Mouse (Mus musculus): ENCODE measurements around the gene Ipp. TPM values are rescaled to one million over a fixed set of nuclear protein-coding genes. Genes with fewer than 3 reads are reported as not detected.

Ipp gene
- 7.8 and 8.1 TPM in 2 replicates for polyA plus RNA-seq (2012; ENCODE audit: insufficient read depth, insufficient read length, missing spikeins)

- H3K27ac ChIP-seq (replicated peaks; ENCODE audit: low read depth, low read length), result peak within 1 kb of the TSS; percentile 46
- peak within 1 kb of the TSS; percentile 69 for H3K4me3 ChIP-seq (ENCODE audit: insufficient read depth, low read depth, low read length)
- no peaks in the 10 kb centered on the region for H3K4me1 ChIP-seq (ENCODE audit: control insufficient read depth, insufficient read depth, insufficient read length, low read length)
Observed at GRCm38 (mm10) chr4:116507425-116508218, at the start of gene Ipp. Ipp (plus strand) TSS chr4:116507549.

GRCm38 (mm10) chr4:116461943-116462342 lies 45.4 kb upstream of the Ipp start:
- Histone ChIP-seq H3K27ac (replicated peaks; ENCODE audit: low read depth, low read length) (no peak overlapping the region), H3K4me1 (ENCODE audit: control insufficient read depth, insufficient read depth, insufficient read length, low read length) (peaks cover 2% of the 10 kb centered on the region; the same call in 1 of the 2 replicates), H3K4me3 (ENCODE audit: insufficient read depth, low read depth, low read length) (no peak overlapping the region)

- H3K4me3 ChIP-seq (ENCODE audit: insufficient read depth, low read depth, low read length), result peak overlapping the region; percentile 85
- peaks cover 2% of the 10 kb centered on the region; the same call in 1 of the 2 replicates for H3K4me1 ChIP-seq (ENCODE audit: control insufficient read depth, insufficient read depth, insufficient read length, low read length)
Observed at GRCm38 (mm10) chr4:116463231-116464125, 43.9 kb upstream of the Ipp start.

GRCm38 (mm10) chr4:116464126-116464981 lies 43.0 kb upstream of the Ipp start, which contains the start of gene Mast2:
Mast2 (minus strand) TSS chr4:116464183.
- Histone ChIP-seq H3K4me1 (ENCODE audit: control insufficient read depth, insufficient read depth, insufficient read length, low read length) (peaks cover 2% of the 10 kb centered on the region; the same call in 1 of the 2 replicates), H3K27ac (replicated peaks; ENCODE audit: low read depth, low read length) (peak within 1 kb of the TSS; percentile 51), H3K4me3 (ENCODE audit: insufficient read depth, low read depth, low read length) (peak within 1 kb of the TSS; percentile 85)

More at GRCm38 (mm10) chr4:116463231-116464125, 43.9 kb upstream of the Ipp start:
- no peak overlapping the region for H3K27ac ChIP-seq (replicated peaks; ENCODE audit: low read depth, low read length)

GRCm38 (mm10) chr4:116481322-116481721 lies 26.0 kb upstream of the Ipp start:
- Histone ChIP-seq H3K4me3 (ENCODE audit: insufficient read depth, low read depth, low read length) (no peak overlapping the region), H3K27ac (replicated peaks; ENCODE audit: low read depth, low read length) (no peak overlapping the region), H3K4me1 (ENCODE audit: control insufficient read depth, insufficient read depth, insufficient read length, low read length) (no peaks in the 10 kb centered on the region)

- Histone ChIP-seq H3K27ac (replicated peaks; ENCODE audit: low read depth, low read length) (no peak overlapping the region), H3K4me1 (ENCODE audit: control insufficient read depth, insufficient read depth, insufficient read length, low read length) (no peaks in the 10 kb centered on the region), H3K4me3 (ENCODE audit: insufficient read depth, low read depth, low read length) (no peak overlapping the region)
Observed at GRCm38 (mm10) chr4:116483476-116483875, 23.9 kb upstream of the Ipp start.

- Histone ChIP-seq H3K4me1 (ENCODE audit: control insufficient read depth, insufficient read depth, insufficient read length, low read length) (peaks cover 2% of the 10 kb centered on the region; the same call in 1 of the 2 replicates), H3K27ac (replicated peaks; ENCODE audit: low read depth, low read length) (no peak overlapping the region), H3K4me3 (ENCODE audit: insufficient read depth, low read depth, low read length) (no peak overlapping the region)
Observed at GRCm38 (mm10) chr4:116491119-116491536, 16.2 kb upstream of the Ipp start.

GRCm38 (mm10) chr4:116491886-116492285 lies 15.5 kb upstream of the Ipp start:
- Histone ChIP-seq H3K4me3 (ENCODE audit: insufficient read depth, low read depth, low read length) (no peak overlapping the region), H3K4me1 (ENCODE audit: control insufficient read depth, insufficient read depth, insufficient read length, low read length) (peaks cover 2% of the 10 kb centered on the region; the same call in 1 of the 2 replicates), H3K27ac (replicated peaks; ENCODE audit: low read depth, low read length) (0 out of 2 replicates have a peak overlapping the region, but pooled peaks have one; percentile 24)

- Histone ChIP-seq H3K4me1 (ENCODE audit: control insufficient read depth, insufficient read depth, insufficient read length, low read length) (peaks cover 2% of the 10 kb centered on the region; the same call in 1 of the 2 replicates), H3K4me3 (ENCODE audit: insufficient read depth, low read depth, low read length) (no peak overlapping the region), H3K27ac (replicated peaks; ENCODE audit: low read depth, low read length) (no peak overlapping the region; the same call in 1 of the 2 replicates)
Observed at GRCm38 (mm10) chr4:116492460-116492859, 14.9 kb upstream of the Ipp start.

- H3K4me1 ChIP-seq (ENCODE audit: control insufficient read depth, insufficient read depth, insufficient read length, low read length), result peaks cover 2% of the 10 kb centered on the region; the same call in 1 of the 2 replicates
- no peak overlapping the region for H3K27ac ChIP-seq (replicated peaks; ENCODE audit: low read depth, low read length)
- H3K4me3 ChIP-seq (ENCODE audit: insufficient read depth, low read depth, low read length), result no peak overlapping the region
Observed at GRCm38 (mm10) chr4:116493646-116494045, 13.7 kb upstream of the Ipp start.

- H3K4me1 ChIP-seq (ENCODE audit: control insufficient read depth, insufficient read depth, insufficient read length, low read length), result no peaks in the 10 kb centered on the region
- no peak overlapping the region for H3K27ac ChIP-seq (replicated peaks; ENCODE audit: low read depth, low read length)
- no peak overlapping the region for H3K4me3 ChIP-seq (ENCODE audit: insufficient read depth, low read depth, low read length)
Observed at GRCm38 (mm10) chr4:116499978-116500377, 7.4 kb upstream of the Ipp start.

- Histone ChIP-seq H3K27ac (replicated peaks; ENCODE audit: low read depth, low read length) (peak overlapping the region; percentile 26; the same call in 1 of the 2 replicates), H3K4me3 (ENCODE audit: insufficient read depth, low read depth, low read length) (peak overlapping the region; percentile 69), H3K4me1 (ENCODE audit: control insufficient read depth, insufficient read depth, insufficient read length, low read length) (no peaks in the 10 kb centered on the region)
Observed at GRCm38 (mm10) chr4:116506886-116507424, 394 bp upstream of the Ipp start.

GRCm38 (mm10) chr4:116531109-116531508 lies 23.8 kb downstream of the Ipp start:
- Histone ChIP-seq H3K27ac (replicated peaks; ENCODE audit: low read depth, low read length) (no peak overlapping the region), H3K4me3 (ENCODE audit: insufficient read depth, low read depth, low read length) (no peak overlapping the region), H3K4me1 (ENCODE audit: control insufficient read depth, insufficient read depth, insufficient read length, low read length) (no peaks in the 10 kb centered on the region)

- H3K4me3 ChIP-seq (ENCODE audit: insufficient read depth, low read depth, low read length), result no peak overlapping the region
- H3K27ac ChIP-seq (replicated peaks; ENCODE audit: low read depth, low read length), result no peak overlapping the region
- no peaks in the 10 kb centered on the region for H3K4me1 ChIP-seq (ENCODE audit: control insufficient read depth, insufficient read depth, insufficient read length, low read length)
Observed at GRCm38 (mm10) chr4:116536351-116536750, 29.0 kb downstream of the Ipp start.
